Mouse (Mus musculus) stomach, postnatal 0 days (tissue): ENCODE measurements at regions not wholly inside any gene's neighbourhood (a gene's known extent, or its start where the extent isn't known, plus 50 kb on each side); places are given as distances from the start of the nearest gene placed in this dataset.

Source experiments
- ATAC-seq: fragments of 200-750 bp; cut with Nextera tagmentation; 2 replicates; pipeline ENCODE4 v1.8.0; 2017; ENCODE audit not compliant: low FRiP score, low TSS enrichment
- DNase-seq: peaks from one replicate; pipeline ENCODE4 v3.0.0-alpha.2; 2016; ENCODE audit warnings: low spot score
- H3K27ac ChIP-seq: fragments of 300-500 bp; sonication (generic); replicated peaks from 2 replicates; pipeline ENCODE4 v1.5.1; 2014; ENCODE audit warnings: mild to moderate bottlenecking, control low read depth
- H3K27me3 ChIP-seq: fragments of 300-500 bp; sonication (generic); 2 replicates; pipeline ENCODE4 v1.6.1; 2014; ENCODE audit warnings: low read length; ENCODE audit not compliant: control insufficient read depth, insufficient read depth
- H3K36me3 ChIP-seq: fragments of 300-500 bp; sonication (generic); 2 replicates; pipeline ENCODE4 v1.6.1; 2014; ENCODE audit warnings: low read length, mixed read lengths; ENCODE audit not compliant: control insufficient read depth, insufficient read depth
- H3K4me1 ChIP-seq: fragments of 300-500 bp; sonication (generic); replicated peaks from 2 replicates; pipeline ENCODE4 v1.6.1; 2014; ENCODE audit warnings: antibody characterized with exemption; ENCODE audit not compliant: control insufficient read depth, insufficient read depth
- H3K4me2 ChIP-seq: fragments of 300-500 bp; sonication (generic); replicated peaks from 2 replicates; pipeline ENCODE4 v1.6.1; 2014; ENCODE audit warnings: low read depth, mild to moderate bottlenecking, control low read depth, moderate library complexity
- H3K4me3 ChIP-seq: fragments of 300-500 bp; sonication (generic); 2 replicates; pipeline ENCODE4 v1.5.1; 2014; ENCODE audit warnings: low read depth, low read length, control low read depth
- H3K9ac ChIP-seq: fragments of 300-500 bp; sonication (generic); 2 replicates; pipeline ENCODE4 v1.6.1; 2014; ENCODE audit warnings: mild to moderate bottlenecking, low read length, control low read depth, mixed read lengths
- H3K9me3 ChIP-seq: fragments of 300-500 bp; sonication (generic); 2 replicates; pipeline ENCODE4 v1.6.1; 2016; ENCODE audit warnings: low read length; ENCODE audit not compliant: control insufficient read depth
- CTCF ChIP-seq: IDR thresholded peaks from 2 replicates; pipeline ENCODE4 v1.5.1; 2016; ENCODE audit warnings: antibody characterized with exemption, low read depth, mild to moderate bottlenecking, moderate library complexity
- EP300 ChIP-seq: optimal IDR thresholded peaks from 2 replicates; pipeline ENCODE3; 2016; ENCODE audit warnings: antibody characterized with exemption
- WGBS: fragments of 180-500 bp; shearing (Covaris S2); extraction: QIAGEN DNeasy Blood & Tissue Kit; methylation state at CpG from one replicate; pipeline ENCODE4 v1.1.7; 2014; 5-methylcytosine and 5-hydroxymethylcytosine counted together

DNA sequence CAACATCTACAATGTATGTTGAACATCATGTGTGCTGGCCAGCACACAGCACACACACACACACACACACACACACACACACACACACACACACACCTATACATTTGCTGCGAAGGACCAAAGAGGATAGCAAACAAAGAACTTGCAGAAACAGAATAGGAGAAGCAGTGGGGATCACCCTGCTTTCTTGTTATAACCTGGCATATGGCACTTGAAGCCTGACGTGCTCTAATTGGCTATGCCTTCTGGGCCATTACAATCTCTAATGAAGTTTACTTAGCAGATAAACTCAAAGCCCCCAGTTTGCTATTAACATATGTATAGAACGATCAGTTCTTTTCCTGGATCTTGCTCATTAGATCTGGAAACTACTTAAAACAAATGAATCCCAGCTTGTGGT lies 407.2 kb downstream of the Ipmk start:
- H3K9ac ChIP-seq, result no peak overlapping the region
- no peak overlapping the region for H3K4me3 ChIP-seq
- WGBS, result 70% methylated on average over 3 of the region's 3 CpGs
- H3K27me3 ChIP-seq, result no peaks in the 10 kb centered on the region
- DNase-seq, result no peak
- ATAC-seq, result no peak
- H3K27ac ChIP-seq, result no peak overlapping the region
- TF ChIP-seq EP300, result no peak
- TF ChIP-seq CTCF, result no peak
- no peaks in the 10 kb centered on the region for H3K9me3 ChIP-seq
- no peak overlapping the region for H3K4me2 ChIP-seq
- no peaks in the 10 kb centered on the region for H3K4me1 ChIP-seq
- H3K36me3 ChIP-seq, result no peaks in the 10 kb centered on the region

- TF ChIP-seq CTCF (no peak), EP300 (no peak)
Measured at GRCm38 (mm10) chr10:71778903-71779302, 431.3 kb downstream of the Ipmk start.

DNA sequence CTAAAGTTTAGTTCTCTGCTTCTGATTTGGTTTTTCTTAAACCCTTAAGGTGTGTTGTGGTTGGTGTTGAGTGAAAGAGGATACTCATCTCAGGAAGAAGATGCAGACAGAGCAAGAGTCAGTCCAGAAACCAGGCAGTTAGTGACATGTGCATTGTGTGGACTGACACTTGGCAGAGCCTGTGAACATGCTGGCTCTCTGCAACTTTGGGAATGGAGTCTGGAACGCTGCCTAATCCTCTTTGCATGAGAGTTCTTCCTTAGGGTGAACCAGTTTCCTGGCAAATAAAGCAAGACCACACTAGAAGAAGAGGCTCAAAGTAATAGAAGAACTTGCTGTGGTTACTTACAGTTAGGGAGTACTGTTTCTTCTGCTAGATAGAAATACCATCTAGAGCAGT lies 441.7 kb downstream of the Ipmk start:
- no peaks in the 10 kb centered on the region for H3K27me3 ChIP-seq
- no peak for ATAC-seq
- WGBS, result 45% methylated on average over 1 of the region's 1 CpGs
- no peak overlapping the region for H3K4me3 ChIP-seq
- no peak overlapping the region for H3K9ac ChIP-seq
- H3K27ac ChIP-seq, result no peak overlapping the region
- DNase-seq, result no peak
- H3K4me1 ChIP-seq, result no peaks in the 10 kb centered on the region
- no peaks in the 10 kb centered on the region for H3K9me3 ChIP-seq
- no peak overlapping the region for H3K4me2 ChIP-seq
- TF ChIP-seq CTCF, result no peak
- no peak for TF ChIP-seq EP300
- no peaks in the 10 kb centered on the region for H3K36me3 ChIP-seq

More at GRCm38 (mm10) chr10:71778903-71779302, 431.3 kb downstream of the Ipmk start:
- DNase-seq, result no peak
- H3K4me2 ChIP-seq, result no peak overlapping the region
- no peak overlapping the region for H3K9ac ChIP-seq
- no peaks in the 10 kb centered on the region for H3K36me3 ChIP-seq
- WGBS, result 80% methylated on average over 7 of the region's 7 CpGs
- H3K27me3 ChIP-seq, result no peaks in the 10 kb centered on the region
- H3K4me3 ChIP-seq, result no peak overlapping the region
- no peak for ATAC-seq
- H3K27ac ChIP-seq, result no peak overlapping the region
- H3K9me3 ChIP-seq, result no peaks in the 10 kb centered on the region
- no peaks in the 10 kb centered on the region for H3K4me1 ChIP-seq

DNA sequence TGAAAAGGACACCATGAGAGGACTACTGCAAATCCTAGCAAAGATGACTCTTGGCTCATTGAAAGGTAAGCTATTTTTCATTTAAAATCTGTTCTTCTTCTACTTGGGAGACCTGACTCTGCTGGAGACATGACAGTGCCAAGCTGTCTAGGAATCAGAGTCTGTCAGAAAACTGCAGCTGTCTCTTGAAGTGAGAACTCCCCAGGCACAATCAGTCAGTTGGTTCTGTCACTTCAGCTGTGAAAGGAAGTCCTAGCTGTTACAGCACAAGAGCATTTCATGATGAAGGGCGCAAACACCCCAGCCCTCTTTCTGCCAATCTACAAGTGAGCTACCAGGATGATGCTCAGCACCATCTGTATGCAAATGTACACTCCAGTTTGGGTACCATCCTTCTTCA lies 442.4 kb downstream of the Ipmk start:
- Histone ChIP-seq H3K9me3 (no peaks in the 10 kb centered on the region), H3K4me1 (no peaks in the 10 kb centered on the region), H3K4me2 (no peak overlapping the region), H3K9ac (no peak overlapping the region), H3K27ac (no peak overlapping the region), H3K27me3 (no peaks in the 10 kb centered on the region), H3K36me3 (no peaks in the 10 kb centered on the region), H3K4me3 (no peak overlapping the region)
- 77% methylated on average over 1 of the region's 1 CpGs for WGBS
- DNase-seq (no peak), ATAC-seq (no peak)
- TF ChIP-seq EP300 (no peak), CTCF (no peak)

GRCm38 (mm10) chr10:71798638-71799037 lies 451.1 kb downstream of the Ipmk start:
- H3K4me3 ChIP-seq, result no peak overlapping the region
- ATAC-seq, result no peak
- no peak overlapping the region for H3K9ac ChIP-seq
- H3K4me2 ChIP-seq, result no peak overlapping the region
- H3K4me1 ChIP-seq, result no peaks in the 10 kb centered on the region
- TF ChIP-seq EP300, result no peak
- no peaks in the 10 kb centered on the region for H3K9me3 ChIP-seq
- H3K27ac ChIP-seq, result no peak overlapping the region
- no peaks in the 10 kb centered on the region for H3K36me3 ChIP-seq
- no peak for DNase-seq
- 82% methylated on average over 2 of the region's 2 CpGs for WGBS
- H3K27me3 ChIP-seq, result no peaks in the 10 kb centered on the region

DNA sequence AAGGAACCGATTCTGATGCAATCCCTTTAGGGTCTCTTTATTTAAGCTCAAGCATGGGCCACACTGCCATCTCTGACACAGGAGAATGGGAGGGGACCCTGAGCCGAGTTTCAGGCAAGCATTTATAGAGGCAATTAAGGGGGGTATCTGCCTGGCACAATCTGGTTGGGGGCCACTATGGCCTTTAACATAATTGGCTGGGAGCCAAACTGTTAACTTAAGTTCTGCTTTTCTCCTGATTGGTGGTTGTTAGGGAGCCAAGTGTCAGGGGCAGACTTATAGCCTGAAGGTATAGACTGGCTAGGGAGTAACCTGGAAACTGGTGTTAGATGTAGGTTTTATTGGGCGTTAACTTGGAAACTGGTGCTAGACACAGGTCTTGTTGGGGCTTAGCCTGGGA lies 454.9 kb downstream of the Ipmk start:
- WGBS, result 82% methylated on average over 3 of the region's 3 CpGs
- Histone ChIP-seq H3K27ac (no peak overlapping the region), H3K9me3 (no peaks in the 10 kb centered on the region), H3K4me1 (no peaks in the 10 kb centered on the region), H3K36me3 (no peaks in the 10 kb centered on the region), H3K9ac (no peak overlapping the region), H3K27me3 (no peaks in the 10 kb centered on the region), H3K4me2 (no peak overlapping the region), H3K4me3 (no peak overlapping the region)
- DNase-seq (no peak), ATAC-seq (no peak)
- TF ChIP-seq EP300 (no peak), CTCF (no peak)

- Histone ChIP-seq H3K4me3 (no peak overlapping the region), H3K27ac (no peak overlapping the region), H3K4me2 (no peak overlapping the region), H3K4me1 (no peaks in the 10 kb centered on the region), H3K36me3 (no peaks in the 10 kb centered on the region), H3K27me3 (no peaks in the 10 kb centered on the region), H3K9ac (no peak overlapping the region), H3K9me3 (no peaks in the 10 kb centered on the region)
- ATAC-seq (no peak), DNase-seq (no peak)
- WGBS, result 67% methylated on average over 2 of the region's 2 CpGs
- no peak for TF ChIP-seq EP300
- no peak for TF ChIP-seq CTCF
Measured at GRCm38 (mm10) chr10:71832633-71833032, 485.1 kb downstream of the Ipmk start.
